In the genomic region with DNA sequence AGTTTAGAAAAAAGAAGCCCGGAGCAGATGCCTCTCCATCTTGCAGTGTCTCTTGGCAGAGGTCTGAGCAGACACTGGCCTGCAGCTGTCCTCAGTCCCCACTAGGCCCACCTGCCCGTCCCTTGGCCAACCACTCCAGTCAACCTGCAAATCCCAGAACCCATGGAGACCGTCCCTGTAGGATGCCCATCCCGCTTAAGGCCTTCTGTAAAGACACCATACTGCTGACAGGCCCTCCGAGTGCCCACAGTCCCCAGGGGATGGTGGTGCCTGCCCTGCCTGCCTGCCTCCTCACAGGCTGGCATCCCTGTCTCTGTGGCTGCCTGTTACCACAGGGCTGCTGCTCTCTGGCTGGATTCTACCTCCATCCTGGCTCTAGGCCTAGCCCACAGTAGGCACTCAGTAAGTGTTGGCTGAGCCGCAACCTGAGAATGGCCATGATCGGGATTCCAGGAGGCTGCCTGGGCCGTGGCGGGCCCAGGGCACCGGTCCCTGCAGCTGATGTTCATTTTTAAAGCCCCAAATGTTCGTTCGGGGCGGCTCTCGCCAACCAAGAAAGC, we compare ENCODE assay signal across 10 mouse cellular contexts. TPM values are rescaled to one million over a fixed set of nuclear protein-coding genes. Genes with fewer than 3 reads are reported as not detected.
DNase-seq lines count a peak whose midpoint lies in the region; ATAC-seq and TF ChIP-seq lines count a peak whose summit lies in the region.
"Had no signal": no experiment of that assay in that cellular context is flagged by ENCODE, and none has a peak within 500 bp of the region (broad histone marks: within the 10 kb centered on the region; RNA-seq: fewer than 3 reads in every experiment).

No protein-coding gene starts in this region.

- no peaks in the 10 kb centered on the region for H3K36me3 ChIP-seq in kidney, postnatal 0 days (ENCODE audit: insufficient read depth, low read length)
- H3K36me3 ChIP-seq in forebrain, embryonic 13.5 days (ENCODE audit: poor library complexity, severe bottlenecking) = no peaks in the 10 kb centered on the region
- no peaks in the 10 kb centered on the region for H3K36me3 ChIP-seq in midbrain, embryonic 14.5 days (ENCODE audit: control insufficient read depth, insufficient read depth, low read length)

- H3K4me1 ChIP-seq in kidney, postnatal 0 days (replicated peaks; ENCODE audit: insufficient read depth, low read length) = peaks cover 37% of the 10 kb centered on the region
- H3K4me1 ChIP-seq in cerebellum, adult 2 months (ENCODE audit: control insufficient read depth, insufficient read depth, low read length) = peaks cover 37% of the 10 kb centered on the region
- peaks cover 89% of the 10 kb centered on the region for H3K4me1 ChIP-seq in forebrain, embryonic 13.5 days
- H3K4me1 ChIP-seq in midbrain, embryonic 14.5 days (ENCODE audit: control insufficient read depth, insufficient read depth, low read length) = peaks cover 60% of the 10 kb centered on the region

- no peaks in the 10 kb centered on the region for H3K27me3 ChIP-seq in kidney, postnatal 0 days (ENCODE audit: insufficient read depth, low read length)
- peaks cover 1% of the 10 kb centered on the region; the same call in 1 of the 2 replicates for H3K27me3 ChIP-seq in cerebellum, adult 2 months (ENCODE audit: control insufficient read depth, insufficient read depth, low read length)
- H3K27me3 ChIP-seq in forebrain, embryonic 13.5 days = peaks cover 18% of the 10 kb centered on the region
- H3K27me3 ChIP-seq in midbrain, embryonic 14.5 days (ENCODE audit: control insufficient read depth, insufficient read depth, low read length) = peaks cover 6% of the 10 kb centered on the region; the same call in 1 of the 2 replicates

- no peak overlapping the region for H3K4me3 ChIP-seq in kidney, postnatal 0 days (replicated peaks; ENCODE audit: low read depth, low read length)
- H3K4me3 ChIP-seq in cerebellum, adult 2 months (replicated peaks; ENCODE audit: insufficient read depth, low read depth, low read length) = no peak overlapping the region
- H3K4me3 ChIP-seq in forebrain, embryonic 13.5 days = no peak overlapping the region
- H3K4me3 ChIP-seq in midbrain, embryonic 14.5 days (replicated peaks; ENCODE audit: low read depth, low read length) = no peak overlapping the region
- H3K4me3 ChIP-seq: myocyte had no signal

- no peak for TF ChIP-seq POLR2A in cerebellum, adult 2 months (IDR thresholded peaks at IDR 0.05; ENCODE audit: borderline replicate concordance, insufficient read depth, low read length)

- no peak for ATAC-seq in kidney, postnatal 0 days (replicated peaks; ENCODE audit: low FRiP score, low read depth)
- 0 out of 2 replicates have a peak, but pooled peaks have one; percentile 4 for ATAC-seq in forebrain, embryonic 13.5 days
- no peak for ATAC-seq in midbrain, embryonic 14.5 days (ENCODE audit: low FRiP score, low TSS enrichment)

- H3K27ac ChIP-seq in kidney, postnatal 0 days = no peak overlapping the region
- no peak overlapping the region for H3K27ac ChIP-seq in cerebellum, adult 2 months (ENCODE audit: insufficient read depth, low read length)
- peak overlapping the region; percentile 76 for H3K27ac ChIP-seq in forebrain, embryonic 13.5 days
- peak overlapping the region; percentile 89 for H3K27ac ChIP-seq in midbrain, embryonic 14.5 days (replicated peaks; ENCODE audit: low read depth, low read length)

- no peak overlapping the region; the same call in 1 of the 2 replicates for H3K9ac ChIP-seq in kidney, postnatal 0 days (ENCODE audit: low read depth, low read length)
- H3K9ac ChIP-seq in forebrain, embryonic 13.5 days = peak overlapping the region; percentile 38; the same call in 1 of the 2 replicates
- H3K9ac ChIP-seq in midbrain, embryonic 14.5 days (replicated peaks; ENCODE audit: low read length) = peak overlapping the region; percentile 81; the same call in 1 of the 2 replicates

- 0 out of 2 replicates have a peak overlapping the region, but pooled peaks have one; percentile 82 for H3K4me2 ChIP-seq in kidney, postnatal 0 days (ENCODE audit: low read length)
- H3K4me2 ChIP-seq in forebrain, embryonic 13.5 days = peak overlapping the region; percentile 81
- H3K4me2 ChIP-seq in midbrain, embryonic 14.5 days (ENCODE audit: low read length) = peak overlapping the region; percentile 80

- H3K9me3 ChIP-seq in kidney, postnatal 0 days (replicated peaks; ENCODE audit: low read length) = no peaks in the 10 kb centered on the region
- no peaks in the 10 kb centered on the region for H3K9me3 ChIP-seq in forebrain, embryonic 13.5 days (replicated peaks)
- H3K9me3 ChIP-seq in midbrain, embryonic 14.5 days (ENCODE audit: control insufficient read depth, low read length) = no peaks in the 10 kb centered on the region

- no peak for DNase-seq in kidney, postnatal 0 days (ENCODE audit: low spot score)
- no peak for DNase-seq in kidney, adult 11 months
- DNase-seq in cerebellum, adult 2 months = peak; percentile 66 to 77
- DNase-seq in midbrain, embryonic 14.5 days = peak; percentile 50
- DNase-seq in adrenal gland, postnatal 36 days = no peak
- no peak for DNase-seq in layer of hippocampus, adult 18-20 months (ENCODE audit: low spot score in 2 of 2)
- DNase-seq in thymus, postnatal 25 days = no peak
- DNase-seq: kidney, postnatal 36 days had no signal

- WGBS in kidney, postnatal 0 days = 77% methylated on average over 14 of the region's 14 CpGs
- WGBS in cerebellum, adult 2 months = 20% methylated on average over 14 of the region's 14 CpGs
- 58% methylated on average over 14 of the region's 14 CpGs for WGBS in forebrain, embryonic 13.5 days
- 64% methylated on average over 14 of the region's 14 CpGs for WGBS in midbrain, embryonic 14.5 days

- TF ChIP-seq CTCF in kidney, postnatal 0 days (IDR thresholded peaks at IDR 0.05; ENCODE audit: low read depth) = no peak
- no peak for TF ChIP-seq CTCF in cerebellum, adult 2 months (IDR thresholded peaks at IDR 0.05; ENCODE audit: borderline replicate concordance, insufficient read depth, low read depth, low read length)

RNA-seq across cellular contexts. Expression of a gene that starts 23.3 kb away (rescaled TPM):
- 5.6 and 5.8 TPM in 2 replicates for polyA plus RNA-seq in kidney, postnatal 0 days (2015; fragmentation: Nextera tagmentation; extraction: Ambion mirVana)
- 25.0 and 25.8 TPM in 2 replicates for polyA plus RNA-seq in cerebellum, adult 2 months (2012; rRNA removed)
- polyA plus RNA-seq in forebrain, embryonic 13.5 days (2015; fragmentation: Nextera tagmentation; extraction: Ambion mirVana) = 15.3 and 18.6 TPM in 2 replicates
- polyA plus RNA-seq in midbrain, embryonic 14.5 days (2014; fragmentation: Nextera tagmentation; extraction: Ambion mirVana) = 17.8 and 18.0 TPM in 2 replicates
- 100 to 1,000 TPM in 1 of 2 experiments, 10 to 100 TPM in 1; 94.4 to 104 TPM for total RNA-seq in adrenal gland, postnatal 36 days (2021)
- total RNA-seq in layer of hippocampus, adult 18-20 months (2021) = 100 to 1,000 TPM; 238 to 241 TPM

Comparison
In these comparisons a context has a peak if more than half of its experiments do, and no peak if none do; other contexts are left out.
1. DNase-seq: peak in cerebellum, adult 2 months (2 of 2) and midbrain, embryonic 14.5 days (single experiment); none in kidney, postnatal 0 days (single experiment), kidney, adult 11 months (single experiment), adrenal gland, postnatal 36 days (0 of 2), layer of hippocampus, adult 18-20 months (0 of 2) and thymus, postnatal 25 days (single experiment).
2. H3K27ac ChIP-seq: peak in forebrain, embryonic 13.5 days (single experiment) and midbrain, embryonic 14.5 days (single experiment); none in kidney, postnatal 0 days (single experiment) and cerebellum, adult 2 months (single experiment).
3. Peak in every context shown above with its lines, with median percentiles within 50 percentile points of each other: H3K4me2 ChIP-seq.